8 mouse cellular contexts compared by ENCODE assay signal in the genomic region with DNA sequence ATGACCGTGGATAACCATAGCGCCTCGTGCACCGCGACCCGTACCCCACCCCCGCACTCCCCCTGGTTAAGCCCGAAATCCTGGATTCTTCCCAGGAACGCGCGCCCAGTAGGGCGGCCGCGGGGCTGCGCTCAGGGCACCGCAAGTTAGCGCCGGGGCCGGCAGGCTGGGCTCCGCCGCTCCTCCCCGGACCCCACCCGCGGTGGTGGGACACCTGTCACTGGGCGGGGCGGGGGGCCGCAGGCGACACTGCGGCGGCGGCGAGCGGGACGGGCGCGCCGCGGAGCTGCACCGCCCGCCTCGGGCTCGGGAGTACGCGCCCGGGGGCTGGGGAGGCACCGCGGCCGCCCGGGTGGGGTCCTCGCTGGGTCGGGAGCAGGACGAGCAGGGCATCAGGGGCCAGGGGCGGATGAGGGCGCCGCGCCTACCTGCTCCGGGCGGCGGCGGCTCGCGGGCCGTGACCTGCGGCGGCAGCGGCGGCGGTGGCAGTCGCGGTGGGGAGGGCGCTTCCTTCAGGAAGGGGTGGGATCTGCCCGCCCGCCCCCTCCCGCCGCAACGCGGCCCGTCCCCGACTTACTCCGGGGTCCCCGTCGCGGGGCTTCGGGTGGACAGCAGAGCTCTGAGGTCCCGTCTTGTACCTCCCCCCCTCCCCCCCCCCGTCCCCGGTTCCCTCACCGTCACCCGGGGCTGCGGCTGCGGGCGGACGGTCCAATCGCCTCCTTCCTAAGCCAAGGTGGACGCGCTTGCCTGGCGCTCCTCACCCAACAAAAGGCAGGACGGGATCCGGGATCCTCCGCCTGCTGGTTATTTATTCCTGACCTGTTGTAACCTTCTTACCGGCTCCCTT. TPM values are rescaled to one million over a fixed set of nuclear protein-coding genes. Genes with fewer than 3 reads are reported as not detected.
DNase-seq lines count a peak whose midpoint lies in the region; ATAC-seq and TF ChIP-seq lines count a peak whose summit lies in the region.

No protein-coding gene starts in this region.

- TF ChIP-seq CTCF in thymus, adult 2 months (IDR thresholded peaks at IDR 0.05; ENCODE audit: borderline replicate concordance, control insufficient read depth, extremely low read depth, insufficient read depth, low read length, poor library complexity), result no peak
- TF ChIP-seq CTCF in kidney, postnatal 0 days (IDR thresholded peaks at IDR 0.05; ENCODE audit: low read depth), result no peak
- no peak for TF ChIP-seq CTCF in olfactory bulb, adult 2 months (IDR thresholded peaks at IDR 0.05; ENCODE audit: insufficient read depth, low read depth, low read length)

- H3K9me3 ChIP-seq in heart, embryonic 13.5 days, result no peaks in the 10 kb centered on the region
- no peaks in the 10 kb centered on the region for H3K9me3 ChIP-seq in kidney, postnatal 0 days (replicated peaks; ENCODE audit: low read length)

- H3K36me3 ChIP-seq in thymus, adult 2 months (ENCODE audit: control insufficient read depth, insufficient read depth, low read length), result no peaks in the 10 kb centered on the region
- no peaks in the 10 kb centered on the region for H3K36me3 ChIP-seq in heart, embryonic 13.5 days
- H3K36me3 ChIP-seq in kidney, postnatal 0 days (ENCODE audit: insufficient read depth, low read length), result no peaks in the 10 kb centered on the region

- 0 out of 2 replicates have a peak, but pooled peaks cover 2% of the 10 kb centered on the region for H3K4me1 ChIP-seq in thymus, adult 2 months (replicated peaks; ENCODE audit: control insufficient read depth, insufficient read depth, low read length)
- peaks cover 6% of the 10 kb centered on the region; the same call in 1 of the 2 replicates for H3K4me1 ChIP-seq in heart, embryonic 13.5 days
- H3K4me1 ChIP-seq in kidney, postnatal 0 days (replicated peaks; ENCODE audit: insufficient read depth, low read length), result 0 out of 2 replicates have a peak, but pooled peaks cover 5% of the 10 kb centered on the region
- H3K4me1 ChIP-seq in olfactory bulb, adult 2 months (ENCODE audit: control insufficient read depth, insufficient read depth, low read length), result peaks cover 8% of the 10 kb centered on the region

- peak overlapping the region; percentile 20 for H3K4me3 ChIP-seq in thymus, adult 2 months (ENCODE audit: control insufficient read depth, insufficient read depth, low read length)
- H3K4me3 ChIP-seq in heart, embryonic 13.5 days, result peak overlapping the region; percentile 69
- H3K4me3 ChIP-seq in kidney, postnatal 0 days (replicated peaks; ENCODE audit: low read depth, low read length), result peak overlapping the region; percentile 88
- H3K4me3 ChIP-seq in olfactory bulb, adult 2 months (ENCODE audit: insufficient read depth, low read depth, low read length), result peak overlapping the region; percentile 89

- peaks cover 13% of the 10 kb centered on the region for H3K27me3 ChIP-seq in thymus, adult 2 months (ENCODE audit: control insufficient read depth, insufficient read depth, low read length)
- H3K27me3 ChIP-seq in heart, embryonic 13.5 days (replicated peaks), result peaks cover 55% of the 10 kb centered on the region
- H3K27me3 ChIP-seq in kidney, postnatal 0 days (ENCODE audit: insufficient read depth, low read length), result no peaks in the 10 kb centered on the region

- peak; percentile 22 for DNase-seq in thymus, adult 2 months
- no peak for DNase-seq in thymus, adult 18-20 months
- peak; percentile 60 for DNase-seq in embryo, embryonic 10.5 days (ENCODE audit: low spot score)
- DNase-seq in kidney, postnatal 0 days (ENCODE audit: low spot score), result peak; percentile 56
- peak; percentile 8 to 25 for DNase-seq in lung, adult 18-20 months
- no peak for DNase-seq in c-Kit-positive CD71-positive TER-119-positive erythroid progenitor cells, embryonic 14.5 days (ENCODE audit: low spot score)

- 2% methylated on average over 94 of the region's 101 CpGs for WGBS in thymus, adult 2 months
- WGBS in heart, embryonic 13.5 days, result under 1% methylated on average over 80 of the region's 101 CpGs
- WGBS in kidney, postnatal 0 days, result under 1% methylated on average over 77 of the region's 101 CpGs
- 1% methylated on average over 96 of the region's 101 CpGs for WGBS in olfactory bulb, adult 2 months

- ATAC-seq in heart, embryonic 13.5 days (ENCODE audit: extremely low read depth, insufficient number of reproducible peaks, low FRiP score, low TSS enrichment), result no peak
- peak; percentile 83 for ATAC-seq in kidney, postnatal 0 days (replicated peaks; ENCODE audit: low FRiP score, low read depth)

- H3K4me2 ChIP-seq in heart, embryonic 13.5 days, result peak overlapping the region; percentile 98
- H3K4me2 ChIP-seq in kidney, postnatal 0 days (ENCODE audit: low read length), result peak overlapping the region; percentile 99

- peak overlapping the region; percentile 85 for H3K9ac ChIP-seq in heart, embryonic 13.5 days
- peak overlapping the region; percentile 73 for H3K9ac ChIP-seq in kidney, postnatal 0 days (ENCODE audit: low read depth, low read length)

- no peak for TF ChIP-seq POLR2A in thymus, adult 2 months (IDR thresholded peaks at IDR 0.05; ENCODE audit: control insufficient read depth, extremely low read depth, insufficient read depth, low read length, poor library complexity)
- peak; percentile 9; the same call in 1 of the 2 replicates for TF ChIP-seq POLR2A in olfactory bulb, adult 2 months (IDR thresholded peaks at IDR 0.05; ENCODE audit: insufficient read depth, low read depth, low read length)

- no peak overlapping the region for H3K27ac ChIP-seq in thymus, adult 2 months (ENCODE audit: control insufficient read depth, insufficient read depth, low read length)
- H3K27ac ChIP-seq in heart, embryonic 13.5 days (replicated peaks), result no peak overlapping the region
- peak overlapping the region; percentile 79 for H3K27ac ChIP-seq in kidney, postnatal 0 days
- H3K27ac ChIP-seq in olfactory bulb, adult 2 months (ENCODE audit: insufficient read depth, low read depth, low read length), result no peak overlapping the region

RNA-seq across cellular contexts. Expression of gene Tmem150c, which starts 0.6 kb away (rescaled TPM):
- polyA plus RNA-seq in thymus, adult 2 months (2012; rRNA removed), result 4.4 TPM in 2 replicates
- polyA plus RNA-seq in heart, embryonic 13.5 days (2015; fragmentation: Nextera tagmentation; extraction: Ambion mirVana), result 0.90 and 1.4 TPM in 2 replicates
- polyA plus RNA-seq in kidney, postnatal 0 days (2015; fragmentation: Nextera tagmentation; extraction: Ambion mirVana), result 26.3 and 27.3 TPM in 2 replicates
- not detected in 2 replicates for polyA plus RNA-seq in olfactory bulb, adult 2 months (2012; ENCODE audit: insufficient read depth, insufficient read length, low replicate concordance, missing spikeins)

Comparison
In these comparisons a context has a peak if more than half of its experiments do, and no peak if none do; other contexts are left out.
1. DNase-seq: peak in thymus, adult 2 months (single experiment), embryo, embryonic 10.5 days (single experiment), kidney, postnatal 0 days (single experiment) and lung, adult 18-20 months (2 of 2); none in thymus, adult 18-20 months (0 of 2) and c-Kit-positive CD71-positive TER-119-positive erythroid progenitor cells, embryonic 14.5 days (single experiment).
2. H3K4me3 ChIP-seq: peak in every context shown above with its lines; median percentile 89 in olfactory bulb, adult 2 months; 88 in kidney, postnatal 0 days; 69 in heart, embryonic 13.5 days; 20 in thymus, adult 2 months.